Mouse (Mus musculus) embryonic fibroblast, embryonic 13.5 days (primary cell): ENCODE results near the gene Hoxb5.

Source experiments
- CTCF ChIP-seq: IDR thresholded peaks from 2 replicates; pipeline ENCODE4 v1.5.1; 2011; ENCODE audit warnings: mild to moderate bottlenecking, control low read depth, low read length, moderate library complexity, borderline replicate concordance; ENCODE audit not compliant: insufficient read depth
- POLR2A ChIP-seq: IDR thresholded peaks from 2 replicates; pipeline ENCODE4 v1.6.1; 2011; ENCODE audit warnings: low read depth, mild to moderate bottlenecking, control low read depth, low read length, moderate library complexity

DNA sequence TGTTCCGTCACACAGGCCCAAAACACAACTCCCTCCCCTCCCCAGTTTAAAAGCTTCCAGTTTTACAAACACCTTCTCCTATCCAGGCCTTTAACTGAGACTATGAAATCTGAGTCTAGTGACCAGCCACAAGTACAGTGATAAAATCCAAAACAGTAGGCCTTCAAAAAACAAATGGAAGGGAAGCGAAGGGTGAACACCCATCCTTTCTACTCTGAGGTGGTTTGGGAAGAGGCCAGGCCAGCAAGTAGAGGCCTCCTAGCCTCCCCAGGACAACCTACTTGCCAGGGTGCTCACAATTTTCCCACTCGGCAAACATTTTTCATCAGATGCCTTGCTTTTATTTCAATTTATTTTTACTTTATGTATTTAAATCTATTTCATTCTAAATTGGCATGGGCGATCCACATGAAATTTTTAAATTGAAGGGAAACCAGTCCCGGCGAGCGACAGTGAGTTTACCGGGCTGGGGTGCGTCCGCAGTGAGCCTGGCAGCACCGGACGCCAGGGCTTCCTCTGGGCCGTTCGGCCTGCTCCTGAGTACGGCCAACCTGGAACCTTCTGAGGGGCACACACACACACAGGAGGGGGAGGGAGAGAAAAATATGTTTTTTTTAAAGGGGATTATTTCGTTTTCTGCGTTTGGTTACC, 12.3 kb upstream of the Hoxb5 start:
- TF ChIP-seq POLR2A = no peak
- TF ChIP-seq CTCF = no peak
